ENCODE assay signal across 8 mouse cellular contexts in genomic region chr10:128231146-128231545, GRCm38 (mm10). TPM values are rescaled to one million over a fixed set of nuclear protein-coding genes. Genes with fewer than 3 reads are reported as not detected.
A peak's percentile ranks its signal among the peaks of the same experiment; 100 is the strongest.
DNase-seq lines count a peak whose midpoint lies in the region; ATAC-seq and TF ChIP-seq lines count a peak whose summit lies in the region.

No protein-coding gene starts in this region.

- no peak for DNase-seq in cerebellum, adult 2 months
- no peak for DNase-seq in cerebellum, adult 8-10 months
- peak; percentile 34 for DNase-seq in thymus, postnatal 0 days (ENCODE audit: low spot score)
- DNase-seq in thymus, postnatal 10 days (ENCODE audit: low spot score in 2 of 2), result no peak
- DNase-seq in liver, embryonic 13.5 days, result no peak
- DNase-seq in testis, postnatal 14 days (ENCODE audit: low spot score), result no peak
- DNase-seq in right cerebral cortex, adult 18-20 months, result no peak

- no peaks in the 10 kb centered on the region for H3K9me3 ChIP-seq in liver, embryonic 13.5 days (replicated peaks)

- peak overlapping the region; percentile 94 for H3K9ac ChIP-seq in liver, embryonic 13.5 days

- no peak overlapping the region for H3K27ac ChIP-seq in cerebellum, adult 2 months (ENCODE audit: insufficient read depth, low read length)
- peak overlapping the region; percentile 97 for H3K27ac ChIP-seq in liver, embryonic 13.5 days

- H3K4me1 ChIP-seq in cerebellum, adult 2 months (ENCODE audit: control insufficient read depth, insufficient read depth, low read length), result peaks cover 3% of the 10 kb centered on the region; the same call in 1 of the 2 replicates
- peaks cover 53% of the 10 kb centered on the region for H3K4me1 ChIP-seq in liver, embryonic 13.5 days (replicated peaks)

- peaks cover 10% of the 10 kb centered on the region for H3K36me3 ChIP-seq in liver, embryonic 13.5 days

- TF ChIP-seq POLR2A in cerebellum, adult 2 months (IDR thresholded peaks at IDR 0.05; ENCODE audit: borderline replicate concordance, insufficient read depth, low read length), result no peak

- H3K4me2 ChIP-seq in liver, embryonic 13.5 days, result peak overlapping the region; percentile 91

- 9% methylated on average over 5 of the region's 5 CpGs for WGBS in cerebellum, adult 2 months
- 11% methylated on average over 5 of the region's 5 CpGs for WGBS in liver, embryonic 13.5 days (ENCODE audit: insufficient replicate concordance)

- peak overlapping the region; percentile 98 for H3K4me3 ChIP-seq in cerebellum, adult 2 months (replicated peaks; ENCODE audit: insufficient read depth, low read depth, low read length)
- H3K4me3 ChIP-seq in liver, embryonic 13.5 days (replicated peaks), result peak overlapping the region; percentile 88

- no peaks in the 10 kb centered on the region for H3K27me3 ChIP-seq in cerebellum, adult 2 months (ENCODE audit: control insufficient read depth, insufficient read depth, low read length)
- H3K27me3 ChIP-seq in liver, embryonic 13.5 days, result no peaks in the 10 kb centered on the region

- no peak for ATAC-seq in liver, embryonic 13.5 days (ENCODE audit: low read depth)
- ATAC-seq in cerebellum, adult (ENCODE audit: insufficient number of reproducible peaks, low FRiP score, low TSS enrichment), result no peak

- no peak for TF ChIP-seq CTCF in cerebellum, adult 2 months (IDR thresholded peaks at IDR 0.05; ENCODE audit: borderline replicate concordance, insufficient read depth, low read depth, low read length)

RNA-seq across cellular contexts. Expression of gene Timeless, which starts 0.7 kb away (rescaled TPM):
- polyA plus RNA-seq in cerebellum, adult 2 months (2012; rRNA removed), result 6.3 and 6.6 TPM in 2 replicates
- polyA plus RNA-seq in thymus, postnatal 0 days (2015; fragmentation: Nextera tagmentation; extraction: Ambion mirVana), result 51.7 and 59.7 TPM in 2 replicates
- 34.8 and 37.4 TPM in 2 replicates for polyA plus RNA-seq in liver, embryonic 13.5 days (2015; fragmentation: Nextera tagmentation; extraction: Ambion mirVana)

RNA-seq across cellular contexts. Expression of gene Mip, which starts 5.5 kb away (rescaled TPM):
- polyA plus RNA-seq in cerebellum, adult 2 months (2012; rRNA removed), result not detected in 2 replicates
- 0.06 TPM in 1 of 2 replicates, not detected in the other for polyA plus RNA-seq in thymus, postnatal 0 days (2015; fragmentation: Nextera tagmentation; extraction: Ambion mirVana)
- 0.09 TPM in 1 of 2 replicates, not detected in the other for polyA plus RNA-seq in liver, embryonic 13.5 days (2015; fragmentation: Nextera tagmentation; extraction: Ambion mirVana)

RNA-seq across cellular contexts. Expression of gene Spryd4, which starts 19.5 kb away (rescaled TPM):
- 13.5 and 15.6 TPM in 2 replicates for polyA plus RNA-seq in cerebellum, adult 2 months (2012; rRNA removed)
- polyA plus RNA-seq in thymus, postnatal 0 days (2015; fragmentation: Nextera tagmentation; extraction: Ambion mirVana), result 15.4 and 17.1 TPM in 2 replicates
- 24.1 and 24.7 TPM in 2 replicates for polyA plus RNA-seq in liver, embryonic 13.5 days (2015; fragmentation: Nextera tagmentation; extraction: Ambion mirVana)

RNA-seq across cellular contexts. Expression of gene Apon, which starts 22.8 kb away (rescaled TPM):
- not detected in 2 replicates for polyA plus RNA-seq in cerebellum, adult 2 months (2012; rRNA removed)
- polyA plus RNA-seq in thymus, postnatal 0 days (2015; fragmentation: Nextera tagmentation; extraction: Ambion mirVana), result 0.28 and 0.40 TPM in 2 replicates
- 0.31 and 0.49 TPM in 2 replicates for polyA plus RNA-seq in liver, embryonic 13.5 days (2015; fragmentation: Nextera tagmentation; extraction: Ambion mirVana)

RNA-seq across cellular contexts. Expression of gene Gls2, which starts 36.9 kb away (rescaled TPM):
- 68.3 and 77.7 TPM in 2 replicates for polyA plus RNA-seq in cerebellum, adult 2 months (2012; rRNA removed)
- polyA plus RNA-seq in thymus, postnatal 0 days (2015; fragmentation: Nextera tagmentation; extraction: Ambion mirVana), result 0.78 and 1.5 TPM in 2 replicates
- 1.9 and 2.2 TPM in 2 replicates for polyA plus RNA-seq in liver, embryonic 13.5 days (2015; fragmentation: Nextera tagmentation; extraction: Ambion mirVana)
